Mouse (Mus musculus) liver, embryonic 14.5 days (tissue): Measurements from ENCODE around the gene 0610030E20Rik.

Experiments used
- CTCF ChIP-seq: IDR thresholded peaks from 2 replicates; pipeline ENCODE4 v1.5.1; 2016; ENCODE audit warnings: antibody characterized with exemption, low read depth, control low read depth
- EP300 ChIP-seq: IDR thresholded peaks from 2 replicates; pipeline ENCODE4 v1.6.1; 2016; ENCODE audit warnings: antibody characterized with exemption, low read depth

DNA sequence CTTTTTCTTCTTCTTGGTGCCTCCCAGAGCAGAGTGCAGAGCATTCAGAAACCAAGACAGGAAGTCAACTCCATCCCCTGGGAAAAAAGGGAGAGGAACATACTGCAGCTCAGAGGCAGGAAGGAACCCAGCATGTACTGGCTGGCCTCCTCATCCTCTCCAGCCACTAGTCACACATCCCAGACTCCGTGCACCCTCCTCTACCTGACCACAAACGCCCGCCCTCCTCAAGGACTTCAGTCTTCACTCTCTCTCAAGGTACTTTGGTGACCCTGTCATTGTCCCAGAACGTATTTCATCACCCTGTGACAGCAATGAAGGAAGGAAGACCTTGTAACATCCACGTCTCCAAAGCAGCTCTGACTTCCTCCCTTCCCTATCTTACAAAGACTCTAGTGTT lies 14.0 kb upstream of the 0610030E20Rik start:
- TF ChIP-seq CTCF: no peak
- TF ChIP-seq EP300: no peak
